Mouse (Mus musculus) right cerebral cortex, postnatal 14 days (tissue): ENCODE measurements around the gene Radil.
A peak's percentile ranks its signal among the peaks of the same experiment; 100 is the strongest.

ENCODE experiments used
- DNase-seq: peaks from one replicate; pipeline ENCODE4 v3.0.0; 2022

Radil gene

GRCm38 (mm10) chr5:142537286-142537685 lies 13.6 kb downstream of the Radil start:
- DNase-seq: no peak

DNA sequence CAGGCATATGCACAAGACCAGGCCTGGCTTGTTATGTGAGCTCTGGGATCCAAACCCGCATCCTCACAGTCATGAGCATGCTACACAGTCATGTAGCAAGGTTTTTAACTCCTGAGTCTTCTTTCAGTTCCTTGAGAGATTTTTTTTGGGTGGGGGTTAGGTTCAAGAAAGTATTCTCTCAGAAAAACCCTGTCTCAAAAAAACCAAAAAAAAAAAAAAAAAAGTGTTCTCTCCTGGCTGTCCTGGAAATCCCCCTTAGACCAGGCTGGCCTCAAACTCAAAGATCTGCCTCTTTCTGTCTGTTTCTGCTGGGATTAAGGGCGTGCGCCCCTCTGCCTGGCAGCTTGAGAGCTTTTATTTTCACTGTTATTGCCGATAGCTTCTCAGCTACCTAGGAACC lies 15.5 kb downstream of the Radil start:
- no peak for DNase-seq

GRCm38 (mm10) chr5:142529915-142530314 lies 21.0 kb downstream of the Radil start, which contains the start of gene Papolb:
Gene Papolb (minus strand): TSS chr5:142530076.
- no peak for DNase-seq

- DNase-seq: no peak
These were observed 26.0 kb downstream of the Radil start for GRCm38 (mm10) chr5:142524711-142525464.

DNA sequence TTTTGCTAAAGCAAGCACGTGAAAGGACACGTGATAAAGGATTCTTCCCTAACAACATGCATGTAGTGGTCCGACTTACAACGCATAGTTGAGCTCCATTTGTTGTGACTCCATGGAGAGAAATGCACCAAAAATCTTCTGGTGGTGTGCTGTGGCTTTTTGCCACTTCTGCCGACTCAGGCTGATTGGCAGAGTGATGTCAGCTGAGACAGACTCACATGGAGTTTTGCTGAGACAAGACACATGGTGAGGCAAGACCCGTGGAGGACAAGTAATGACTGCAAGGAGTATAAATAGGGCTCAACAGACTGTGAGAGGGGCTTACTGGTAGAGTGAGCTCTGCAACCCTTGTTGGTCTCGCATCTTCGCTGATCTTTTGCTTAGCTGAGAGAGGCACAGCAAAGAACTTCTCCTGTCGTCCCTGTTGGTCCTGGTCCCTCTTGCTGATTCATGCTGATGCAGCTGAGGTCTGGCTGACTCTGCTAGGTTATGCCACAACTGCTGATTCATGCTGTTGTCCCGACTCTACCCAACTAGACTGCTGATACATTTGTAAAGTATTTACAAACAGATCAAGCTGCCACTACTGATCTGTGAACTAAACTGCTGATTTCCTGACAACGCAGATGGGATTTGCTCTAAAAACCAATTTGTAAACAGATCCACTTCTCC lies 29.6 kb downstream of the Radil start:
- no peak for DNase-seq

DNA sequence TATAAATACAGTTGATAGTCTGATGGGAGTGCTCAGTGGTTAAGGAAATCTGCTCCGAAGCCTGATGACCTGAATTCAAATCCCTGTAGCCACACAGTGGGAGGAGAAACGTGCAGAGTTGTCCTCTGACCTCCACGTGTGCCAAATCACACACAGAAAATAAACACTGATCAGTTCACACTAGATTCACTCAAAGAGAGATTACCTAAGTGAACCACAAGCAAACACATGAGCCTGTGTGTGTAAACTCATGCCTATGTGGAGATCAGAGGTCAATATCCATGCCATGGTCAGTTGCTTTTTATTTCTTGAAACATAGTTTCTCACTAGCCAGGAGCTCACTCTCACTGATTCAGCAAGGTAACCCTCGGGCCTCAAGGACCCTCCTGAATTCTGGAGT lies 30.5 kb downstream of the Radil start:
- DNase-seq: no peak

DNA sequence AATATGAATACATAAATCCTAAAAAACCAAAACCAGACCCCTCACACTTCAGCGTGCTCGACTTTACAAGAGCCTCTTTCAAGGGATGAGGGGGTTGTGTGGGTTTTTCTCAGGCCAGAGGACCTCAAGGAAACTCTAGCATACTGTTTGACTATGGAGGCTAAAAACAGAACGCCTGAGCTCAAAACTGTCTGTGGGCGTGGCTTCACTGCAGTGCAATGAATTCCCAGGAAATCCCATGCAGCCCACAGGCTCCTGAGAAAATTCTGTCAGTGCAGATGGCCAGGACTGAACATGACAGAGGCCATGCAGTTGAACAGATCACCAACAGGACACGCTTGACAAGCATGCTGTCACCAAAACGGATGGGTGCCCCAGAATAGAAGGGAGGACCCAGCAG lies 31.9 kb downstream of the Radil start:
- no peak for DNase-seq

DNA sequence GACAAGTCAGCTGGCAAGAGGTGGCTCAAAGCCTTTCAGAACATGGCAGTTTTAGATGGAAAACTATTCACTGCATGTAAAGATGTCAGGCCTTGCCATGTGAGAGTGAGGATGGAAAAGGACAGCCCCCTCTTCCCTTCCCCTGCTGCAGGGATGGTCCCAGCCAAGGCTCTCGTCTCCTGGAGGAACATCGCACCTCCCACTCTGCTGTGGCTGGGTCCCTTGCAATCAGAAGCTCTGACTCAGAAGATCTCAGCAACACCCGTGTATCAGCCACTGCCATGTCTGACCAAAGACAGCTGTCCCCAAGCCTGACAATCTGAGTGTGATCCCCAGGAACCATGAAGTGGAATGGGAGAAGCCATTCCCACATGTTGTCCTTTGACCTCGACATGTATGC lies 38.8 kb downstream of the Radil start:
- no peak for DNase-seq

DNA sequence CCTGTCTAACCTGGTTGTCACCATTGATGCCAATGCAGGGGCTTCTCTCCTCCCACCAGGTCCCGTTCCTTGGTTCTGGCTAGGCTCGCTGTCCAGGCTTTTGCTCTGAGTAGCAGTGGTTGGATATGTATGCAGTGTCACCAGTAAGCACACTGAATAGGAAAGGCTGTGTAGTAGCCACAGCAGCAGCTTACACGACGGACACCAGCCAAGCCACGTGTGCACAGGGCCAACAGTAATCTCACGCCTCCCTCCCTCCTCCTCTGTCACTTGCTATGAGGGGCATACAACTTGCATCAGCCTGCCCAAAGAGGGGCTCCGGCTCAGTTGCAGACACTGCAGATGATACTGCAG lies 40.9 kb downstream of the Radil start:
- no peak for DNase-seq

DNA sequence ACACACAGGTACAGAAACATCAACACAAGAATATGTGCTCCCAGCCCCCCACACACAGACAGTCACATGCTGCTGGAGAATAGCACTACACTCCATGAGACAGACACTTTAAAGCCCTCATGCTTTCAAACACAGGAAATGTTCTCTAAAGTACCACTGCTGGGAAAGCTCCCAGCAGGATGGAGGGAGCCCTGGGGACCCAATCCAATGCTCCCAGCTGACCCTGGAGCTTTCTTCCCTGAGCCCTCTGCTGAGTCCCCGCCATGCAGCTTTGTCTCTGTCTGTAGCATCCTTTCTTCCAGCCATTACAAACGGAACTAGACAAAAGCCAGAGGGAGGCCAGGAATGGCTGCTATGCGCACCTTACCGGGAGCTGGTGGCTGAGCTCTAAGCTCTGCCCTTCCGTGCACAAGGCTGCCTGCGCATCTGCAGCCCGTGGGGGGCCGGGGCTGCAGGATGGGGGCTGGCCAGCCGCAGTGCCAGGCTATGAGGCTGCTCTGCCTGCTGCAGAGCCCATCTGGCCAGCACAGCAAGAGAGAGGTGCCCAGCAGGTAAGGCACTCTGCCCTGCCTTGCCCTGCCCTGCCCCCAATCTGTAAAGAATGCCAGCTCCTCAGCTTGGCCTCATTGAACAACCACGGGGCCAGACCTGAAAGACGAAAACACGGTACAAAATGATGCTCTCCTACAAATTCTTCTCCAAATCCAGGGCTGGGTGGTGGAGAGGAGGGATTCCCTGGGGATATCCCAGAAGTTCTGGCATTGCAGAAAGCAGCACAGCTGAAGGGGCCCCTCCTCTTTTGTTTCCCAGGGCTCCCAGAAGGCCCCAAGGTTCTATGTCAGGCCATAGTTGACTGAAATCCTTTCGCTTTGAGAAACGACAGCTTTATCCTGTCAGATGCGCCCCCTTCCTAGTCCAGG lies 41.5 kb downstream of the Radil start:
- no peak for DNase-seq

DNA sequence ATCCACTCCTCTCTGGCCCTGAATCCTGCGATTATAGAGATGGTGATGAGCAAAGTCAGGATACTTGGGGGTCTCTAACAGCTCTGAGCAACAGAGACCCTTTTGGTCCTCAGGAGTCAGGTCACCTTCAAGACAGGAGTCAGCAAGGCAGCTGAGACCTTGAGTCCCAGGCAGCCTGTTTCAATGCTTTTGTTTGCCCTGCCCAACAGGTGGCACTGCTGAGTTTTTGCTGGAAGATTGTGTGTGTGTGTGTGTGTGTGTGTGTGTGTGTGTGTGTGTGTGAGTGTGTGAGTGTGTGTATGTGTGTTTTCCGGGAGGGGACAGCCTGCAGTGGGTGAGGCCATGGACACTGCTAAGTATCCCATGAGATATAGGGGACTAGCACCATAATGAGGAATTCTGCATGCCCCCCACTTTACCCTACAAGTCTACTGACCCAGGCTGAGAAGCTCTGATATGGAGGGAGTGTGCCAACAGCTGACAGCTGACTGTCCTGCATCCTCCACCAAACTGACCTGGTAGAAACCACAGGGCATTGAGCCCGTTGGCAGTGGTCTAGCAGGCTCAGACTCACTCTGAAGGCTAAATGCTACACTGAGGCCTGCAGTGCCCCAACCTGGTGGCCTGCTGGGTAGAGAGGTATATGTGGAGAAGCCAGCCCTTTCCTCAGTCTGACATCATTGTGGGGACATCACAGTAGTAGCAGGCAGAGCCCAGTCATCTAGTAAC lies 45.0 kb downstream of the Radil start:
- DNase-seq: no peak

DNA sequence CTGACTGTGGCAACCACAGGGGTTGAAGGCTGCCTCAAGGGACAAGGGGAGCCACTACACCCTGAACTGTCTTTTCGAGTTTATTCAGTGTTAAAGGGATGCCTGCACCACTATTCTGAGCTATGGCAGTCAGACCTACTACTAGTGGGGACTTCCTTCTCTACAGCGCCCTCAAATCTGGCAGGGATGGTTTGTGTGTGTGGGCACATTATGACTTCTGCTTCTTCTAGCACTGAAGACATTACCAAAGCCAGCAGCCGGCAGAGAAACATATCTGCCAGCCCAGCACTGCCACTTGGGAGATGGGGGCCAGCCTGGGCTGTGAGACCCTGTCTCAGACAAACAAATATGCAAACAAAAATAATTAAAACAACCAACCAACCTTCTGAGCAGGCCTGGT lies 46.7 kb downstream of the Radil start:
- no peak for DNase-seq

- peak; percentile 68 for DNase-seq
These were observed 48.5 kb downstream of the Radil start for GRCm38 (mm10) chr5:142502414-142502813.

- DNase-seq: no peak
These were observed 50.0 kb downstream of the Radil start for GRCm38 (mm10) chr5:142500918-142501317.

GRCm38 (mm10) chr5:142498964-142499363 lies 51.9 kb downstream of the Radil start:
- DNase-seq: peak; percentile 47

DNA sequence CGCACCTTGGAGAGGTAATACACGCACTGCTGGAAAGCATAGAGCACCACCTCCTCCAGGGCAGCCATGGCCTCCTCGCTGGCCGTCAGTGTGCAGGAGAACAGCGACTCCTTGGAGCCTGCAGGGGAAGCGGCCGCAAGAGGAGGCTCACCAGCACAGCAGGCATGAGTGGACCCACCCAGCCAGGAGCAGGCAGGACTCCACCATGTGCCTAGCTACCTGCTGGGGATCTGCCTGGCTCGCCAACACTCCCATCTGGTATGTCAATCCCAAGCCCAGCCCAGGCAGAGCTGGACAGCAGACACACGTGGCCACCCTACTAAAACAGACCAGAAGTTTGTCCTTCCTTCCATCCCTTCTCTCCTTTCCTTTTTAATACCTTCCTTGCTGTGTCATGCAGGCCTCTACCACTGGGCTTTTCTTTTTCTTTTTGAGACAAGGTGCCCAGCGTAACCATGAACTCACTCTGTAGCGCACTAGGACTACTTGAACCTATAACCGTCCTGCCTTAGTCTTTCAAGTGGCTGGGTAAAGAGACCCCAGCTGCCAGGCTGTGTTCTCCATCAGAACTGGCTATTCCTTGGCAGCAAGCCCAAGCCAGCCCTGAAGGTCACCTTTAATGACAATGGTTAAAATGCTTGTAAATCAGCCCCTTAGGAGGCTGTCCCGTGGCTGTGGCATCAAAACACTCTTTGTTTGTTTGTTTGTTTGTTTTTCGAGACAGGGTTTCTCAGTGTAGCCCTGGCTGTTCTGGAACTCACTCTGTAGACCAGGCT lies 55.4 kb downstream of the Radil start:
- no peak for DNase-seq

GRCm38 (mm10) chr5:142493307-142493706 lies 57.6 kb downstream of the Radil start:
- no peak for DNase-seq

DNA sequence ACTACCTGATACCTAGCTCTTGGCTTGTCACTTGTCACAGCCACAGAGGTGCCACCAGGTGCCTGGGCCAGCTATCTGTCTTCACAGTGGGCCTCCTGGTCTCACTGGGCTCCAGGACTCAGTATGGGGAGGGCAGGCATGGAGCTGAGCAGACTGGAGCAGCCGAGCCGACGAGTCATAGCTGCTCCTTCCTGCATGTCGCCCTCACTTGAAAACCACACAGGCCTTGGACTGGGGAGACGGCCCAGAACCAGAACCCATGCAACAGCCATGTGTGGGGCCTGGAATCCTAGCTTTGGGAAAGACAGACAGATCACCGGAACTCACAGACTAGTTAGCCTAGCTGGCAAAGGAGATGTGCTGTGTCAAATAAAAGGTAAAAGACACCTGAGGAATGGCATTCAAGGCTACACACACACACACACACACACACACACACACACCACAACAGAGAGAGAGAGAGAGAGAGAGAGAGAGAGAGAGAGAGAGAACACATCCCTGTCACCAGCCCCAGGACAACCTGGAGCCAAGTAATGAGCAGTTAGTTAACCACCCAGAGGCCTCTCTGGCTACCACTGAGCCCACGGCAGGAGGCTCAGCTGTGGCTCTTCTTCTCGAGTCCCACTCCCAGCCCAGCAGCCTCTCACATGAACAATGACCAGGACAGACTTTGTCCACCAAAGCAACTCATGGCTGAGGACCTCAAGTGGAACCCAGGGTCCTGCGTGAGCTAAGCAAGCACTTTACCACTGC lies 60.8 kb downstream of the Radil start:
- no peak for DNase-seq

GRCm38 (mm10) chr5:142486654-142487053 lies 64.2 kb downstream of the Radil start:
- DNase-seq: no peak

DNA sequence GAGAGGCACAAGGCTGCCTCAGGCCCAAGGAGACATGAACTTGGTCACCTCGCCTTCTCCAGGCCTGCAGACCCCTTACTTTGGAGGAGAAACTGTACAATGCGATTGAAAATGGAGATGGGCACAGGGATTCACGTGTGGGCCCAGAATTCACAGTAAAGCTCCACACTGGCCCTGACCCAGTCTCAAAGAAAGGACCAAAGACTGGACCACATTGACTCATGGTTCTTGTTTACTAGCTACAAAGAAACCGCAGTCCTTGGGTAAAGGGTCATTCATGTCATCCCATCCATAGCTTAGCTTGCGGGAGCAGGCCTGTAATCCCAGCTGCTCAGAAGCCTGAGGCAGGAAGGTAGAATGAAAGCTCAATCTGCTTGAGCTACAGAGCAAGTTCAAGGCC lies 67.3 kb downstream of the Radil start:
- DNase-seq: no peak

- DNase-seq: no peak
These were observed 68.4 kb downstream of the Radil start for GRCm38 (mm10) chr5:142482512-142482911.
